Mouse (Mus musculus): ENCODE data around the gene Bnipl. TPM values are rescaled to one million over a fixed set of nuclear protein-coding genes. Genes with fewer than 3 reads are reported as not detected.

The Bnipl gene
- polyA plus RNA-seq, 1 experiment from 2014 or later, result 9.2 TPM

DNA sequence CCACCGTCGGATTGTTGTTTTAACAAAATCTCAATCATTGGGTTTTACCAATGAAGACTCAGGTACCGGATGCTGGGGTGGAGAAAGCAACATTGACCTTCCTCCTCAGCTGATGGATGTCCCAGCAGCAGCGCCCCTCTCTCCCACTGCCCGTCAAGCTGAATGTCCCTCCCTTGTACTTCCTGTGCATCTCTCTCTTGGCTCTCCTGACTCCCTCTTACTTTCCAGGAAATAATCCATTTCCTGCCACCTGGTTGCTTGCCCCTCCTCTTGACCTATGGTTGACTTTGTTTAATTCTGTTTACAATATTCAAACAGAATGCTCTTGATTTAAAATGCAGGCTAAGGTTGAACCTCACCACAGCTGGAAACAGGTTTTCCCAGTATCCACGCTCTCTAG is 39.2 kb upstream of the Bnipl start:
- H3K27me3 ChIP-seq (ENCODE audit: control insufficient read depth, insufficient read depth, low read length), result no peaks in the 10 kb centered on the region
- H3K4me1 ChIP-seq (ENCODE audit: control insufficient read depth, insufficient read depth, low read length), result no peaks in the 10 kb centered on the region
- H3K36me3 ChIP-seq (ENCODE audit: control insufficient read depth, insufficient read depth, low read length), result peaks cover 21% of the 10 kb centered on the region
- no peak overlapping the region for H3K4me3 ChIP-seq (replicated peaks; ENCODE audit: low read length)
- no peak overlapping the region for H3K27ac ChIP-seq (ENCODE audit: low read length)
- H3K4me2 ChIP-seq (ENCODE audit: low read depth, low read length), result no peak overlapping the region
- 58% methylated on average over 6 of the region's 6 CpGs for WGBS
- no peak overlapping the region for H3K9ac ChIP-seq (ENCODE audit: low read length)
- no peaks in the 10 kb centered on the region for H3K9me3 ChIP-seq (replicated peaks; ENCODE audit: control insufficient read depth, low read length)
- no peak for ATAC-seq (ENCODE audit: insufficient read depth, low FRiP score)

DNA sequence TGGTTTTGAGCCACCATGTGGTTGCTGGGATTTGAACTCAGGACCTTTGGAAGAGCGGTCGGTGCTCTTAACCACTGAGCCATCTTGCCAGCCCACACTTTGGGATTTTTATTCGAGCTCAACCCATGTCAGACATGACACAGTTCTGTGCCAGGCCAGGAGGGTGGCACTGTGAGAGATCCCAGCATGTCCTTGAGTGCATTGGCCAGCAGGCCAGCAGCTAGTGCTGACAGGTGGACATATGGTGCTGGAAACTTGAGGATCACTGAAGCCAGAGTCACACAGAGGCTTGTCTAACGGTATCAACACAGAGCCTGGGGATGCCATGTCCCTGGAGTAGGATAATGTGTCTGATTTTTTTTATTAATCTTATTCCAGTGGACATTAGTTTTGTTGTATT is 38.4 kb upstream of the Bnipl start:
- 91% methylated on average over 4 of the region's 4 CpGs for WGBS

DNA sequence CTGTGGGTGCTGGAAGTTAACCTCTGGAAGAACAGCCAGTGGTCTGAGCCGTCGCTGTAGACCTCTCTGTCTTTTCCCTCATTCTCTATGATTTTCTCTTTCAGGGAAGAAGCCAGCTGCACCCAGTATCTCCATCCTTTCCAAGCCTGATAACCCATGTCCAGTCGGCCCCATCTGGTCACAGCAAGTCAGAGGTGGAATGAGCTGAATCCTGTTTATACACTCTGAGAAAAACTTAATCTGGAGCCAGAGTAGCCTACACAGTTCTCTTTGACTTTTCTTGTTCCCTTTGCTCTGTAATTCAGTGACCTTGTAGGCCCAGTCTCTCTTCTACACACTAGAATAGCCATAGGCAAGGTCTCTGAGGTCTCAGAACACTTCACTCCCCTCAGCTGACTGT is 36.5 kb upstream of the Bnipl start:
- no peak for ATAC-seq (ENCODE audit: insufficient read depth, low FRiP score)
- Histone ChIP-seq H3K4me2 (ENCODE audit: low read depth, low read length) (no peak overlapping the region), H3K36me3 (ENCODE audit: control insufficient read depth, insufficient read depth, low read length) (peaks cover 12% of the 10 kb centered on the region), H3K4me3 (replicated peaks; ENCODE audit: low read length) (no peak overlapping the region), H3K9ac (ENCODE audit: low read length) (no peak overlapping the region), H3K4me1 (ENCODE audit: control insufficient read depth, insufficient read depth, low read length) (peaks cover 11% of the 10 kb centered on the region), H3K27me3 (ENCODE audit: control insufficient read depth, insufficient read depth, low read length) (no peaks in the 10 kb centered on the region), H3K9me3 (replicated peaks; ENCODE audit: control insufficient read depth, low read length) (no peaks in the 10 kb centered on the region), H3K27ac (ENCODE audit: low read length) (no peak overlapping the region)
- WGBS, result 94% methylated on average over 3 of the region's 3 CpGs

More for the DNA sequence above, 38.4 kb upstream of the Bnipl start:
- Histone ChIP-seq H3K9me3 (replicated peaks; ENCODE audit: control insufficient read depth, low read length) (no peaks in the 10 kb centered on the region), H3K4me3 (replicated peaks; ENCODE audit: low read length) (no peak overlapping the region), H3K27ac (ENCODE audit: low read length) (no peak overlapping the region), H3K9ac (ENCODE audit: low read length) (no peak overlapping the region), H3K4me1 (ENCODE audit: control insufficient read depth, insufficient read depth, low read length) (peaks cover 6% of the 10 kb centered on the region; the same call in 1 of the 2 replicates), H3K4me2 (ENCODE audit: low read depth, low read length) (no peak overlapping the region), H3K27me3 (ENCODE audit: control insufficient read depth, insufficient read depth, low read length) (no peaks in the 10 kb centered on the region), H3K36me3 (ENCODE audit: control insufficient read depth, insufficient read depth, low read length) (peaks cover 21% of the 10 kb centered on the region)
- ATAC-seq (ENCODE audit: insufficient read depth, low FRiP score), result no peak

DNA sequence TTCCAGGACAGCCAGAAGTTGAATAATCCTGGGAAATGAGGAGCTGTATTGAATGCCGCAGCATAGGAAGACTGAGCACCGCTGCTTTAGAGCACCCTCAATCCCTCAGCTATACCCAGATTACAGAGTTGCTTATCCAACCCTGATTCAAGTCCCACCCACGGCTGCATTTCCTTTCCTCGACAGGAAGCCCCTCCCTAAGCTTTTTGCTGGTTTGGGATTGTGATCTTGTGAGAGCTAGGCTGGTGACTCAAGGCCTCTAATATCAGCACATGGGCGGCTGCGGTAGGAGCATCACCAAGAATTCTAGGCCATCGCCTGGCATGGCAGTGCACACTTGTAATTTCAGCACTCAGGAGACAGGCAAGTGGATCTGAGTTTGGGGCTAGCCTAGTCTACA is 35.5 kb upstream of the Bnipl start:
- Histone ChIP-seq H3K27ac (ENCODE audit: low read length) (no peak overlapping the region), H3K9ac (ENCODE audit: low read length) (no peak overlapping the region), H3K9me3 (replicated peaks; ENCODE audit: control insufficient read depth, low read length) (no peaks in the 10 kb centered on the region), H3K4me3 (replicated peaks; ENCODE audit: low read length) (no peak overlapping the region), H3K27me3 (ENCODE audit: control insufficient read depth, insufficient read depth, low read length) (no peaks in the 10 kb centered on the region), H3K36me3 (ENCODE audit: control insufficient read depth, insufficient read depth, low read length) (peaks cover 7% of the 10 kb centered on the region; the same call in 1 of the 2 replicates), H3K4me2 (ENCODE audit: low read depth, low read length) (no peak overlapping the region), H3K4me1 (ENCODE audit: control insufficient read depth, insufficient read depth, low read length) (peaks cover 14% of the 10 kb centered on the region)
- ATAC-seq (ENCODE audit: insufficient read depth, low FRiP score), result no peak
- 77% methylated on average over 7 of the region's 7 CpGs for WGBS

DNA sequence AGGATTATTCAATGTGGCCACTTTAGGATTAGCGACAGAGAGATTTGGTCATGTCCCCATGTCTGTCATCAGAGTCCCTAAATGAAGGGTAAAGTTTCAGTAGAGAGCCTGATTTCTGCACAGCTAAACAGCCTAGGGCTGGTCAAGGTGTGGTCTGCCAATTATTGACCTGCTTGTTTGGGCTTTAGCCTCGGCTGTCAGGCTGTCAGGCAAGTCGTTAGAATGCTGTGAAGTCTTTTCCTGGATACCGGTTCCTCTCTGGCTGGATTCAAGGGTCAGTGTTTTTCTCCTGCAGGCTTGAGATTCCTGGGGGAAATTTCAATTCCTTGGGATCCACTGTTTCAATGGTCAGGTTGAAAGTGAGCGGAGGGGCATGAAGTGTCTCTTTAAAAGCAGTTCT is 35.0 kb upstream of the Bnipl start:
- Histone ChIP-seq H3K9me3 (replicated peaks; ENCODE audit: control insufficient read depth, low read length) (no peaks in the 10 kb centered on the region), H3K4me1 (ENCODE audit: control insufficient read depth, insufficient read depth, low read length) (peaks cover 14% of the 10 kb centered on the region), H3K27me3 (ENCODE audit: control insufficient read depth, insufficient read depth, low read length) (no peaks in the 10 kb centered on the region), H3K4me3 (replicated peaks; ENCODE audit: low read length) (no peak overlapping the region), H3K9ac (ENCODE audit: low read length) (no peak overlapping the region), H3K36me3 (ENCODE audit: control insufficient read depth, insufficient read depth, low read length) (peaks cover 7% of the 10 kb centered on the region; the same call in 1 of the 2 replicates), H3K4me2 (ENCODE audit: low read depth, low read length) (no peak overlapping the region), H3K27ac (ENCODE audit: low read length) (peak overlapping the region; percentile 44; the same call in 1 of the 2 replicates)
- ATAC-seq (ENCODE audit: insufficient read depth, low FRiP score), result no peak
- 64% methylated on average over 5 of the region's 5 CpGs for WGBS

DNA sequence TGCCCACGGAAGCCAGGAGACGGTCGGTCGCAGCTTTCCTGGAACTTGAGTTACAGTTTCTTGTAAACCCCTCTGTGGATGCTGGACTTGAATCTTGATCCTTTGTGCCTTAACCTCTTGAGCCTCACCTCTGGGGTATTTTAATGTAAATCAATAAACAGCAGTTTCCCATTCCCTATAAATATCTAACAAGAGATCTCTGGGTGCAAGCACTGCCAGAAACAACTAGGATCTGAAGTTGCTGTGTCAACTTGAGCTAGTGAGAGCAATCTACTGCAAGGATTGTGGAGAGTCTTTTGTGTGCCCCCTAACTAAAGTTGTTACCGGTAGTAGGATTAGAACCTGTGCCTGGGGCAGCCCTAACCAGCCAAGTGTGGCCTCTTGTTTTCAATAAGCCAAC is 34.4 kb upstream of the Bnipl start:
- Histone ChIP-seq H3K4me1 (ENCODE audit: control insufficient read depth, insufficient read depth, low read length) (peaks cover 18% of the 10 kb centered on the region), H3K4me2 (ENCODE audit: low read depth, low read length) (peak overlapping the region; percentile 95; the same call in 1 of the 2 replicates), H3K36me3 (ENCODE audit: control insufficient read depth, insufficient read depth, low read length) (peaks cover 7% of the 10 kb centered on the region; the same call in 1 of the 2 replicates), H3K9ac (ENCODE audit: low read length) (no peak overlapping the region), H3K4me3 (replicated peaks; ENCODE audit: low read length) (no peak overlapping the region), H3K27ac (ENCODE audit: low read length) (peak overlapping the region; percentile 44; the same call in 1 of the 2 replicates), H3K27me3 (ENCODE audit: control insufficient read depth, insufficient read depth, low read length) (no peaks in the 10 kb centered on the region), H3K9me3 (replicated peaks; ENCODE audit: control insufficient read depth, low read length) (no peaks in the 10 kb centered on the region)
- no peak for ATAC-seq (ENCODE audit: insufficient read depth, low FRiP score)
- 89% methylated on average over 5 of the region's 5 CpGs for WGBS

DNA sequence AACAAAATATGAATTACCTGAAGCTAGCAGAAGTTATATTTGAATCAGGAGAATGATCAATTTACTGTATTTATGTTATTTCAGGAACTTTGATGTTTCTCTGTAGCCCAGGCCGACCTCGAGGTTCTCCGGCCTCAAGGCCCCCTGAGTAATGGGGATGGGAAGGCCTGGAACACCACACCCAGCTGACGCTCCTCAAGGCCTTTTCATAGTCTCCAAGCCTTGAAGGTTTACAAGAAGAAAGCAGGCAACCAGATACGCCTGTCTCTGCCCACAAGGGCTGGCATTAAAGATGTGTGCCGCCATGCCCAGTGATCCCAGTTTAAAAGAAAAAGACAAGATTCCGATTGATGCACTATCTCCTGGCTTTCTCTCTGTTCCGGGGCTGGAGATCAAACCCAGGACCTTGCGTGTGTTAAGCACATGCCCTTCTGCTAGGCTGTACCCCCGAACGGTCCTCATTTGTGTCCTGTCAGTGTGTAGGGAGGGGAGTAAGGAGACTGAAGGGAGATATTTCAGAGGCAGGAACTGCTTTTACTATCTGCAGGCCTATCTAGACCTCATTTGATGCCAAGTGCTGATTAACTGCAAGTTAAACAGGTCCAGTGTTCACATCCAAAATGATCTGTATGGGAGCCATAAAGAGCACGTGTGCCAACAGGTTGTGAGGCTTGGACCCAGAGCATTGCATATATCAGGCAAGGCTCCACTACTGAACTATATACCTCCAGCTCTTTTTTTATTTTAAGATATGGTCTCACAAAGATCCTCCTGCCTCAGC is 33.7 kb upstream of the Bnipl start:
- Histone ChIP-seq H3K9me3 (replicated peaks; ENCODE audit: control insufficient read depth, low read length) (no peaks in the 10 kb centered on the region), H3K27ac (ENCODE audit: low read length) (peak overlapping the region; percentile 99; the same call in 1 of the 2 replicates), H3K27me3 (ENCODE audit: control insufficient read depth, insufficient read depth, low read length) (no peaks in the 10 kb centered on the region), H3K9ac (ENCODE audit: low read length) (peak overlapping the region; percentile 29), H3K4me2 (ENCODE audit: low read depth, low read length) (peak overlapping the region; percentile 95), H3K4me1 (ENCODE audit: control insufficient read depth, insufficient read depth, low read length) (peaks cover 18% of the 10 kb centered on the region), H3K36me3 (ENCODE audit: control insufficient read depth, insufficient read depth, low read length) (peaks cover 7% of the 10 kb centered on the region; the same call in 1 of the 2 replicates), H3K4me3 (replicated peaks; ENCODE audit: low read length) (peak overlapping the region; percentile 83)
- no peak for ATAC-seq (ENCODE audit: insufficient read depth, low FRiP score)
- 76% methylated on average over 12 of the region's 12 CpGs for WGBS

DNA sequence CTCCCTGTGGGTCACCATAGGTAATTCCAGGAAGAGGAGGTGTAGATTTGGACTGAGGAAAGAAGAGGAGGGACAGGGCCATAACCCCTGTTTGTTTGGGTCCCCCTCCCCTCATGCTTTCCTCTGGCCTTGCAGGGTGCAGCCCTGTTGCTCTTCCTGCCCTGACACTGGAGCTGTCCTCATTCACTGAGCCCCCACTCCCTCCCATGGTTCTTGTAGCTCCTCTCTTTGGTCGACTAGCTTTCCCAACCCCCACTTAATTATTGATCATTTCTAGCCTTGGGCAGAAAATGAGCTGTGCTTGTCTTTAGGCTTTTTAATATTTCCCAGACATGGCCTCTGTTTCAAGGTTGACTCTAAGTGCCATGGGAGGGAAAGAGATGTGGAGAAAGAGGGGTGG is 33.1 kb upstream of the Bnipl start:
- H3K9ac ChIP-seq (ENCODE audit: low read length), result peak overlapping the region; percentile 89

DNA sequence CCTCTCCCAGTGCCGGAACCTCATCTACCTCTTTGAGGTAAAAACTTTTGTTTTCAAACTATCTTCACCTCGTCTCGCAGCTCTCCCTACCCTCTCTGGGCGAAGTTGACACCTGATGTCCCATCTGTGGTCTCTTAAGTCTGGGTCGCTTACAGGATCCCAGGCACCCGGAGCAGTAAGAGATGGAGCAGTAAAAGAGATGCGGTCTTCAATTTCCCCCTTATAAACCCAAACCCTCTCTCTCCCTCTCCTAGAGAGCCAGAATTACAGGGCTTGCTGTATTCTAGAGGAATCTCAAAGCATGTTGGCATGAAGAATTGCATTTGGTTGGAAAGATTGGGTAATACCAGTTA is 32.6 kb upstream of the Bnipl start:
- H3K36me3 ChIP-seq (ENCODE audit: control insufficient read depth, insufficient read depth, low read length), result peaks cover 6% of the 10 kb centered on the region; the same call in 1 of the 2 replicates
- peak overlapping the region; percentile 95 for H3K4me2 ChIP-seq (ENCODE audit: low read depth, low read length)
- ATAC-seq (ENCODE audit: insufficient read depth, low FRiP score), result no peak
- H3K4me3 ChIP-seq (replicated peaks; ENCODE audit: low read length), result peak overlapping the region; percentile 83
- H3K27me3 ChIP-seq (ENCODE audit: control insufficient read depth, insufficient read depth, low read length), result no peaks in the 10 kb centered on the region
- 1% methylated on average over 7 of the region's 7 CpGs for WGBS
- H3K9ac ChIP-seq (ENCODE audit: low read length), result peak overlapping the region; percentile 89
- peak overlapping the region; percentile 99 for H3K27ac ChIP-seq (ENCODE audit: low read length)
- H3K9me3 ChIP-seq (replicated peaks; ENCODE audit: control insufficient read depth, low read length), result no peaks in the 10 kb centered on the region
- H3K4me1 ChIP-seq (ENCODE audit: control insufficient read depth, insufficient read depth, low read length), result peaks cover 18% of the 10 kb centered on the region

More for the DNA sequence above, 33.1 kb upstream of the Bnipl start:
- Histone ChIP-seq H3K36me3 (ENCODE audit: control insufficient read depth, insufficient read depth, low read length) (peaks cover 7% of the 10 kb centered on the region; the same call in 1 of the 2 replicates), H3K9me3 (replicated peaks; ENCODE audit: control insufficient read depth, low read length) (no peaks in the 10 kb centered on the region), H3K4me1 (ENCODE audit: control insufficient read depth, insufficient read depth, low read length) (peaks cover 18% of the 10 kb centered on the region), H3K27me3 (ENCODE audit: control insufficient read depth, insufficient read depth, low read length) (no peaks in the 10 kb centered on the region), H3K4me2 (ENCODE audit: low read depth, low read length) (peak overlapping the region; percentile 95), H3K4me3 (replicated peaks; ENCODE audit: low read length) (peak overlapping the region; percentile 83), H3K27ac (ENCODE audit: low read length) (peak overlapping the region; percentile 99)
- WGBS, result 14% methylated on average over 1 of the region's 1 CpGs
- ATAC-seq (ENCODE audit: insufficient read depth, low FRiP score), result no peak
